7 mouse cellular contexts compared by ENCODE assay signal in genomic region chr2:178581306-178581705, GRCm38 (mm10).
DNase-seq lines count a peak whose midpoint lies in the region; TF ChIP-seq lines count a peak whose summit lies in the region.

No protein-coding gene starts in this region.

- no peaks in the 10 kb centered on the region for H3K4me1 ChIP-seq in kidney, adult 2 months (ENCODE audit: control insufficient read depth, insufficient read depth, low read length)

- no peaks in the 10 kb centered on the region for H3K36me3 ChIP-seq in kidney, adult 2 months (ENCODE audit: control insufficient read depth, insufficient read depth, low read length)

- DNase-seq in kidney, adult 2 months: peak; percentile 69
- DNase-seq in kidney, adult 11 months: no peak
- DNase-seq in adrenal gland, adult (ENCODE audit: inconsistent age in 2 of 2, low spot score in 1 of 2): peak; percentile 63 to 92
- peak; percentile 33 for DNase-seq in brain, embryonic 14.5 days (ENCODE audit: low read depth)
- peak; percentile 53 for DNase-seq in lung, postnatal 14 days
- no peak for DNase-seq in heart, adult 8-10 months (ENCODE audit: low spot score)
- no peak for DNase-seq in urinary bladder, postnatal 10 days (ENCODE audit: low spot score)

- TF ChIP-seq POLR2A in kidney, adult 2 months (IDR thresholded peaks at IDR 0.05; ENCODE audit: low read depth, low read length): no peak
- TF ChIP-seq POLR2A in brain, embryonic 14.5 days (IDR thresholded peaks at IDR 0.05; ENCODE audit: borderline replicate concordance, extremely low read depth, insufficient read depth, insufficient read length, poor library complexity, severe bottlenecking): no peak

- WGBS in kidney, adult 2 months: 61% methylated on average over 12 of the region's 12 CpGs

- H3K4me3 ChIP-seq in kidney, adult 2 months (ENCODE audit: insufficient read depth, low read depth, low read length): no peak overlapping the region

- no peak for TF ChIP-seq CTCF in kidney, adult 2 months (conservative IDR thresholded peaks at IDR 0.05; ENCODE audit: insufficient read depth, insufficient read length, low read depth, low read length)
- no peak for TF ChIP-seq CTCF in brain, embryonic 14.5 days (IDR thresholded peaks at IDR 0.05; ENCODE audit: borderline replicate concordance, extremely low read depth, insufficient read depth, insufficient read length)

- no peak overlapping the region for H3K27ac ChIP-seq in kidney, adult 2 months (ENCODE audit: insufficient read depth, low read depth, low read length)

- H3K27me3 ChIP-seq in kidney, adult 2 months (replicated peaks; ENCODE audit: control insufficient read depth, insufficient read depth, low read length): no peaks in the 10 kb centered on the region

Comparison
In these comparisons a context has a peak if more than half of its experiments do, and no peak if none do; other contexts are left out.
1. DNase-seq: peak in kidney, adult 2 months (single experiment), adrenal gland, adult (2 of 2), brain, embryonic 14.5 days (single experiment) and lung, postnatal 14 days (single experiment); none in kidney, adult 11 months (single experiment), heart, adult 8-10 months (single experiment) and urinary bladder, postnatal 10 days (single experiment).